Mouse (Mus musculus): ENCODE measurements around the gene Bcas3. TPM values are rescaled to one million over a fixed set of nuclear protein-coding genes. Genes with fewer than 3 reads are reported as not detected.

Gene Bcas3
- total RNA-seq, 2 experiments from 2014 or later: 53.6 to 56.1 TPM

GRCm38 (mm10) chr11:85737227-85737626 lies 384.3 kb downstream of the Bcas3 start:
- DNase-seq (ENCODE audit: low spot score in 2 of 2): no peak

- DNase-seq (ENCODE audit: low spot score in 2 of 2): no peak
Measured at GRCm38 (mm10) chr11:85737893-85738292, 384.9 kb downstream of the Bcas3 start.

GRCm38 (mm10) chr11:85738585-85738984 lies 385.6 kb downstream of the Bcas3 start:
- DNase-seq (ENCODE audit: low spot score in 2 of 2): peak in 1 of 2 experiments; percentile 20

GRCm38 (mm10) chr11:85739266-85739977 lies 386.5 kb downstream of the Bcas3 start:
- DNase-seq (ENCODE audit: low spot score in 2 of 2): peak; percentile 16 to 24

GRCm38 (mm10) chr11:85746373-85746772 lies 393.4 kb downstream of the Bcas3 start:
- no peak for DNase-seq (ENCODE audit: low spot score in 2 of 2)

- DNase-seq (ENCODE audit: low spot score in 2 of 2): no peak
Measured at GRCm38 (mm10) chr11:85748891-85749290, 395.9 kb downstream of the Bcas3 start.

- DNase-seq (ENCODE audit: low spot score in 2 of 2): no peak
Measured at GRCm38 (mm10) chr11:85751171-85751570, 398.2 kb downstream of the Bcas3 start.

- peak; percentile 22 to 51 for DNase-seq (ENCODE audit: low spot score in 2 of 2)
Measured at GRCm38 (mm10) chr11:85754631-85755502, 401.9 kb downstream of the Bcas3 start.

- no peak for DNase-seq (ENCODE audit: low spot score in 2 of 2)
Measured at GRCm38 (mm10) chr11:85755503-85756044, 402.6 kb downstream of the Bcas3 start.

GRCm38 (mm10) chr11:85758891-85759290 lies 405.9 kb downstream of the Bcas3 start:
- DNase-seq (ENCODE audit: low spot score in 2 of 2): no peak

- DNase-seq (ENCODE audit: low spot score in 2 of 2): no peak
Measured at GRCm38 (mm10) chr11:85759634-85760439, 406.9 kb downstream of the Bcas3 start.

- peak; percentile 31 to 40 for DNase-seq (ENCODE audit: low spot score in 2 of 2)
Measured at GRCm38 (mm10) chr11:85760486-85761141, 407.6 kb downstream of the Bcas3 start.

GRCm38 (mm10) chr11:85761170-85761569 lies 408.2 kb downstream of the Bcas3 start:
- no peak for DNase-seq (ENCODE audit: low spot score in 2 of 2)

- DNase-seq (ENCODE audit: low spot score in 2 of 2): no peak
Measured at GRCm38 (mm10) chr11:85763655-85764054, 410.7 kb downstream of the Bcas3 start.

- DNase-seq (ENCODE audit: low spot score in 2 of 2): peak in 1 of 2 experiments; percentile 17
Measured at GRCm38 (mm10) chr11:85766106-85766723, 413.2 kb downstream of the Bcas3 start.

- no peak for DNase-seq (ENCODE audit: low spot score in 2 of 2)
Measured at GRCm38 (mm10) chr11:85766811-85767210, 413.8 kb downstream of the Bcas3 start.

- DNase-seq (ENCODE audit: low spot score in 2 of 2): no peak
Measured at GRCm38 (mm10) chr11:85769740-85770139, 416.8 kb downstream of the Bcas3 start.

GRCm38 (mm10) chr11:85773391-85773790 lies 420.4 kb downstream of the Bcas3 start:
- no peak for DNase-seq (ENCODE audit: low spot score in 2 of 2)

- no peak for DNase-seq (ENCODE audit: low spot score in 2 of 2)
Measured at GRCm38 (mm10) chr11:85774707-85775106, 421.7 kb downstream of the Bcas3 start.

- no peak for DNase-seq (ENCODE audit: low spot score in 2 of 2)
Measured at GRCm38 (mm10) chr11:85775492-85775891, 422.5 kb downstream of the Bcas3 start.
